Mouse (Mus musculus): ENCODE measurements at regions not wholly inside any gene's neighbourhood (a gene's known extent, or its start where the extent isn't known, plus 50 kb on each side); places are given as distances from the start of the nearest gene placed in this dataset.

- Histone ChIP-seq H3K9ac (ENCODE audit: low read depth, low read length) (no peak overlapping the region), H3K4me2 (no peak overlapping the region), H3K36me3 (ENCODE audit: control insufficient read depth, insufficient read depth, low read length) (no peaks in the 10 kb centered on the region), H3K27me3 (ENCODE audit: control insufficient read depth, insufficient read depth, low read length) (no peaks in the 10 kb centered on the region), H3K9me3 (replicated peaks; ENCODE audit: control insufficient read depth, low read length) (no peaks in the 10 kb centered on the region), H3K4me3 (ENCODE audit: low read depth, low read length) (no peak overlapping the region), H3K27ac (ENCODE audit: low read depth, low read length) (no peak overlapping the region), H3K4me1 (ENCODE audit: control insufficient read depth, insufficient read depth, low read length) (no peaks in the 10 kb centered on the region)
- ATAC-seq (replicated peaks; ENCODE audit: insufficient number of reproducible peaks, low FRiP score, low TSS enrichment) = peak; percentile 73; the same call in 1 of the 2 replicates
- WGBS (ENCODE audit: insufficient replicate concordance) = 68% methylated on average over 5 of the region's 5 CpGs
Measured at GRCm38 (mm10) chr4:12627158-12627871, 455.5 kb upstream of the Fam92a start.

GRCm38 (mm10) chr4:12620756-12621270 lies 449.0 kb upstream of the Fam92a start:
- no peaks in the 10 kb centered on the region for H3K36me3 ChIP-seq (ENCODE audit: control insufficient read depth, insufficient read depth, low read length)
- no peak overlapping the region for H3K27ac ChIP-seq (ENCODE audit: low read depth, low read length)
- no peaks in the 10 kb centered on the region for H3K9me3 ChIP-seq (replicated peaks; ENCODE audit: control insufficient read depth, low read length)
- H3K4me3 ChIP-seq (ENCODE audit: low read depth, low read length) = no peak overlapping the region
- no peak overlapping the region for H3K4me2 ChIP-seq
- H3K27me3 ChIP-seq (ENCODE audit: control insufficient read depth, insufficient read depth, low read length) = no peaks in the 10 kb centered on the region
- no peak overlapping the region for H3K9ac ChIP-seq (ENCODE audit: low read depth, low read length)
- 79% methylated on average over 4 of the region's 4 CpGs for WGBS (ENCODE audit: insufficient replicate concordance)
- ATAC-seq (replicated peaks; ENCODE audit: insufficient number of reproducible peaks, low FRiP score, low TSS enrichment) = no peak
- H3K4me1 ChIP-seq (ENCODE audit: control insufficient read depth, insufficient read depth, low read length) = no peaks in the 10 kb centered on the region

DNA sequence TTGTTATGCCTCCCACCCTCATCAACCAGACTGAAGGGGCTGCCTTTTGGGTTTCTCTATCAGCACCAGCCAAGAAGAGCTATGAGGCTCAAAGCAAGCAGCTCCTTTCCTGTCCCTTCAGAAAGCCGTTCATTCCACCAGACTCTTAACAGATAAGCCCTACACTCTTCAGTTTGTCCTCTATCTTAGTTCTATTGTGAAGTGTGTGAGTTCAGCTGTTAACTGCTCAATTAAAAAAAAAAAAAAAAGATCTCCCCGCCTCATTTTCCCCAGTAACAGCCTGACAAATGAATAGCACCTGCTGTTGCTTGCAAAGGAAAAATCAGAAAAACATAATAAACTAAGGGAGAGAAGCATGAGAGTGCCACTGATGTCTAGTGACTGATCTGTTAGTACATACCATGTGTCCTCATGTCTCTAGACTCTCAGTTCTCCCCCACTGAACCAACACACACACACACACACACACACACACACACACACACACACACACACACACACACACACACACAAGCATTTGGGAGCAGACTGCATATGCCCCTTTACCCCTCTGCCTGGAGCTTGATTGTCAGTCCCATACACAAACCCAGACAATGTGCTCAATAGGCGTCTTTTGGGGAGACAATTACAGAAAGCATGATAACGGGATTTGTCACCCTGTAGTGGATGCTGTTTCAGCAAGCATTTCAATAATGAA lies 448.4 kb upstream of the Fam92a start:
- Histone ChIP-seq H3K36me3 (ENCODE audit: control insufficient read depth, insufficient read depth, low read length) (no peaks in the 10 kb centered on the region), H3K27ac (ENCODE audit: low read depth, low read length) (no peak overlapping the region), H3K9ac (ENCODE audit: low read depth, low read length) (no peak overlapping the region), H3K27me3 (ENCODE audit: control insufficient read depth, insufficient read depth, low read length) (no peaks in the 10 kb centered on the region), H3K4me3 (ENCODE audit: low read depth, low read length) (no peak overlapping the region), H3K4me1 (ENCODE audit: control insufficient read depth, insufficient read depth, low read length) (no peaks in the 10 kb centered on the region), H3K9me3 (replicated peaks; ENCODE audit: control insufficient read depth, low read length) (no peaks in the 10 kb centered on the region), H3K4me2 (no peak overlapping the region)
- no peak for ATAC-seq (replicated peaks; ENCODE audit: insufficient number of reproducible peaks, low FRiP score, low TSS enrichment)
- 36% methylated on average over 4 of the region's 4 CpGs for WGBS (ENCODE audit: insufficient replicate concordance)

DNA sequence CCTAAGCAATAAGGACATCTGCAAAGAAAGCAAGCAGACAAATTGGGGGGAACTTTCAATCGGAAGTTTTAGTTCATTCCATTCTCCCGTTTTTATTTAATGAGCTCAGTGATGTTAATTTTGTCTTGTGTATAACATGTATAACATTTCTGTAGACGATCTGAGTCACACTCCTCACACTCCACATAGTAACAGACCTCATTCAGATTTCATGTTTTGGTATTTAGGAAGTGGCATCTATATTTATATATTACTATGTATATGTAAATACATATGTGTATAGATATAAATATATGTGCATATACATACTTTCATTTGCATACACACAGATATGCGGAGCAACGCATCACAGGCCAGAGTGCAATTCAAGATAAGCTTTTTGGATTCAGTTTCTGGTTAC lies 444.9 kb upstream of the Fam92a start:
- Histone ChIP-seq H3K36me3 (ENCODE audit: control insufficient read depth, insufficient read depth, low read length) (no peaks in the 10 kb centered on the region), H3K4me1 (ENCODE audit: control insufficient read depth, insufficient read depth, low read length) (no peaks in the 10 kb centered on the region), H3K9me3 (replicated peaks; ENCODE audit: control insufficient read depth, low read length) (no peaks in the 10 kb centered on the region), H3K4me3 (ENCODE audit: low read depth, low read length) (no peak overlapping the region), H3K27me3 (ENCODE audit: control insufficient read depth, insufficient read depth, low read length) (no peaks in the 10 kb centered on the region), H3K27ac (ENCODE audit: low read depth, low read length) (no peak overlapping the region), H3K9ac (ENCODE audit: low read depth, low read length) (no peak overlapping the region), H3K4me2 (no peak overlapping the region)
- WGBS (ENCODE audit: insufficient replicate concordance) = 83% methylated on average over 5 of the region's 5 CpGs
- ATAC-seq (replicated peaks; ENCODE audit: insufficient number of reproducible peaks, low FRiP score, low TSS enrichment) = no peak

GRCm38 (mm10) chr4:12611511-12611910 lies 439.7 kb upstream of the Fam92a start:
- H3K4me3 ChIP-seq (ENCODE audit: low read depth, low read length) = no peak overlapping the region
- no peaks in the 10 kb centered on the region for H3K4me1 ChIP-seq (ENCODE audit: control insufficient read depth, insufficient read depth, low read length)
- no peak overlapping the region for H3K27ac ChIP-seq (ENCODE audit: low read depth, low read length)
- H3K9ac ChIP-seq (ENCODE audit: low read depth, low read length) = no peak overlapping the region
- no peak overlapping the region for H3K4me2 ChIP-seq
- 73% methylated on average over 5 of the region's 5 CpGs for WGBS (ENCODE audit: insufficient replicate concordance)
- H3K27me3 ChIP-seq (ENCODE audit: control insufficient read depth, insufficient read depth, low read length) = no peaks in the 10 kb centered on the region
- no peaks in the 10 kb centered on the region for H3K9me3 ChIP-seq (replicated peaks; ENCODE audit: control insufficient read depth, low read length)
- H3K36me3 ChIP-seq (ENCODE audit: control insufficient read depth, insufficient read depth, low read length) = no peaks in the 10 kb centered on the region
- ATAC-seq (replicated peaks; ENCODE audit: insufficient number of reproducible peaks, low FRiP score, low TSS enrichment) = no peak

GRCm38 (mm10) chr4:12601165-12601919 lies 429.5 kb upstream of the Fam92a start:
- no peak for ATAC-seq (replicated peaks; ENCODE audit: insufficient number of reproducible peaks, low FRiP score, low TSS enrichment)
- 83% methylated on average over 15 of the region's 15 CpGs for WGBS (ENCODE audit: insufficient replicate concordance)
- Histone ChIP-seq H3K4me2 (no peak overlapping the region), H3K36me3 (ENCODE audit: control insufficient read depth, insufficient read depth, low read length) (no peaks in the 10 kb centered on the region), H3K27ac (ENCODE audit: low read depth, low read length) (no peak overlapping the region), H3K9me3 (replicated peaks; ENCODE audit: control insufficient read depth, low read length) (no peaks in the 10 kb centered on the region), H3K4me1 (ENCODE audit: control insufficient read depth, insufficient read depth, low read length) (no peaks in the 10 kb centered on the region), H3K4me3 (ENCODE audit: low read depth, low read length) (no peak overlapping the region), H3K9ac (ENCODE audit: low read depth, low read length) (no peak overlapping the region), H3K27me3 (ENCODE audit: control insufficient read depth, insufficient read depth, low read length) (no peaks in the 10 kb centered on the region)

- no peaks in the 10 kb centered on the region for H3K9me3 ChIP-seq (replicated peaks; ENCODE audit: control insufficient read depth, low read length)
- H3K9ac ChIP-seq (ENCODE audit: low read depth, low read length) = no peak overlapping the region
- H3K27me3 ChIP-seq (ENCODE audit: control insufficient read depth, insufficient read depth, low read length) = no peaks in the 10 kb centered on the region
- ATAC-seq (replicated peaks; ENCODE audit: insufficient number of reproducible peaks, low FRiP score, low TSS enrichment) = no peak
- no peaks in the 10 kb centered on the region for H3K4me1 ChIP-seq (ENCODE audit: control insufficient read depth, insufficient read depth, low read length)
- no peak overlapping the region for H3K4me3 ChIP-seq (ENCODE audit: low read depth, low read length)
- no peaks in the 10 kb centered on the region for H3K36me3 ChIP-seq (ENCODE audit: control insufficient read depth, insufficient read depth, low read length)
- WGBS (ENCODE audit: insufficient replicate concordance) = 64% methylated on average over 10 of the region's 10 CpGs
- H3K27ac ChIP-seq (ENCODE audit: low read depth, low read length) = no peak overlapping the region
- H3K4me2 ChIP-seq = no peak overlapping the region
Measured at GRCm38 (mm10) chr4:12595801-12596515, 424.1 kb upstream of the Fam92a start.

DNA sequence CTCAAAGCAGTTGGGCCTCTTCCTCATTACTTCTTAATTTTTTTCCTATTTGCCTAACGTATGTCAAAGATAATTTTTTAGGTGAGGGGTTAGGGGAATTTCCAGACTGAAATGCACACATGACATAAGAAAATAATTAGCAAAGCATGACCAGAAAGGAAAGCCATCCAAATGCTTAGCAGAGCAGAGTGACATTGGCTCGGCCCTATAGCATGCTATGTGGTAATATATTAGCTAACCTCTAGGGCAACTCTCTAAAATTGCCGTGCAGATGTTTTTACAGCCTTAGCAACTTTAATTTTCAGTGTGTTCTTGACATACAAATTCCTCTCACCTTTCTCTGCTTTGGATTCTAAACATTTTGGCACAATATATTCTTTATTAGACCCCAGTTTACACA lies 421.2 kb upstream of the Fam92a start:
- H3K4me1 ChIP-seq (ENCODE audit: control insufficient read depth, insufficient read depth, low read length) = no peaks in the 10 kb centered on the region
- no peak overlapping the region for H3K4me2 ChIP-seq
- WGBS (ENCODE audit: insufficient replicate concordance) = 66% methylated on average over 3 of the region's 3 CpGs
- H3K4me3 ChIP-seq (ENCODE audit: low read depth, low read length) = no peak overlapping the region
- no peaks in the 10 kb centered on the region for H3K27me3 ChIP-seq (ENCODE audit: control insufficient read depth, insufficient read depth, low read length)
- H3K36me3 ChIP-seq (ENCODE audit: control insufficient read depth, insufficient read depth, low read length) = no peaks in the 10 kb centered on the region
- no peak for ATAC-seq (replicated peaks; ENCODE audit: insufficient number of reproducible peaks, low FRiP score, low TSS enrichment)
- no peak overlapping the region for H3K9ac ChIP-seq (ENCODE audit: low read depth, low read length)
- no peak overlapping the region for H3K27ac ChIP-seq (ENCODE audit: low read depth, low read length)
- H3K9me3 ChIP-seq (replicated peaks; ENCODE audit: control insufficient read depth, low read length) = no peaks in the 10 kb centered on the region
